Mouse (Mus musculus): ENCODE measurements around the gene Gm3269.
"Not testable (repeated sequence)": the region's sequence is repeated elsewhere in the genome, so short reads cannot be mapped to it uniquely, and the experiment has no call there.

Gene Gm3269

GRCm38 (mm10) chr14:4837806-4838205 lies at the start of gene Gm3269:
Gene Gm3269 (plus strand): TSS chr14:4838106.
- DNase-seq (ENCODE audit: low spot score in 2 of 2): not testable (repeated sequence)

DNA sequence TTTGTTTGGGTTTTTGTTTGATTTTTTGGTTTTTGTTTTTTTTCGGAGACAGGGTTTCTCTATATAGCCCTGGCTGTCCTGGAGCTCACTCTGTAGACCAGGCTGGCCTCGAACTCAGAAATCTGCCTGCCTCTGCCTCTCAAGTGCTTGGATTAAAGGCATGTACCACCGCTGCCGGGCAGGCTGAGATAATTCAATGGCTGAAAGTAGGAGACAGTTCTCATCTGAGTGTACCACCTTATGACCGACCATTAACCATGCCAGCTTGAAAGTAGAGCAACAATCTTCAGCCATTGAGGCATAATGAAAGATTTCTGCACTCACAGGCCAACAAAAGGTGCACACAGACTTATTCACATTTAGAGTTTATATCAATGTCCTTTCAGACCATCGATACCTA lies 31.5 kb upstream of the Gm3269 start:
- DNase-seq (ENCODE audit: low spot score in 2 of 2): not testable (repeated sequence)

DNA sequence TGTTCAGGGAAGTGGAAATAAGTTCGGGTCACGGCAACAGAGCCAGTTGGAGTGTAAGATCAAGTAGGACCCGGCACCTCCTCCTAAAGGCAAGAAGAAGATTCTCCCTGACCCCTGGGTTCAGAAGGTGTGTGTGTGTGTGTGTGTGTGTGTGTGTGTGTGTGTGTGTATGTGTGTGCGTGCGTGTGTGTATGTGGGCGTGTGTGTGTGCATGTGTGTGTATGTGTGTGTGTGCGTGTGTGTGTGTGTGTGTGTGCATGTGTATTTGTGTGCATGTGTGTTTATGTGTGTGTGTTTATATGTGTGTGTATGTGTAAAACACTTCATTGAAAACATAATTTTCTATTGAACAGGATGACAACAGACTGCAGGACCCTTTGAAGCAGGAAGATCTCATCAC lies 16.0 kb upstream of the Gm3269 start:
- not testable (repeated sequence) for DNase-seq (ENCODE audit: low spot score in 2 of 2)

DNA sequence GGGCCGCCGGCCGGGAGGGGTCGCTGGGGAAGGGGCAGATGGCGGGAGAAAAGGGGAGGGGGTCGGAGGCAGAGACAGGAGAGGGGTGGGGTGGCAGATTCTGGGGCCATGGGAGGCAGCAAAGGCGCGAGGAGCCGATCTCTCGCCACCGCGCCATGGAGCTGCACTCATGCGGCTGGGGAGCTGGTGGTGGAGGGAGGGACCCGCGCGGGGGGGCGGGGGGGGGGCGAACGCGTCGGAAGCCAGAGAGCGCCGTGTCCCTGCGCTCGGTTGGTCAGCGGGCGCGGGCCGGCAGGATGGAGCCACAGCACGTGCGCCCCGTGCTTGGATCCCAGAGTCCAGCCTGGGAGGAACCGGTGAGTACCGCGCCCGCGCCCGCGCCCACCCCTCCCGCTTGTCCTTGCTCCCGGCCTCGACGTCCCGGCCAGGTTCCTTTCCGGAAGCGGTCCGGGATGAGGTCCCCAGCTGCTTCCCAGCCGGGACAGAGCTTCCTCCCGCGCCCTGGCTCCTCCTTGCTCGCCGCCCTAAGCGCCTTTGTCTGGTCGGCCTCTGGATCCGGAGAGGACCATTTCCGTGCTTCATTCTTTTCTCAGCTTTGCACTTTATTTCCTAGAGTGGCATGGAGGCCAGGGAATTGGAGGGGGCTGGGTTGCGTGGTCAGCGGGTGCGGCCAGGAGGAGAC lies 17.5 kb downstream of the Gm3269 start, which contains the start of gene Gm3264:
Gene Gm3264 (plus strand): TSS at position 278 of the 682 bp plus-strand sequence.
- peak in 1 of 2 experiments; percentile 3 for DNase-seq (ENCODE audit: low spot score in 2 of 2)

GRCm38 (mm10) chr14:4892116-4892515 lies 54.2 kb downstream of the Gm3269 start, which contains the start of gene Gm3278:
Gene Gm3278 (plus strand): TSS chr14:4892416.
- DNase-seq (ENCODE audit: low spot score in 2 of 2): not testable (repeated sequence)
